Mouse (Mus musculus) limb, embryonic 14.5 days (tissue): ENCODE measurements around the gene Fndc4. TPM values are rescaled to one million over a fixed set of nuclear protein-coding genes. Genes with fewer than 3 reads are reported as not detected.

Experiments
- ATAC-seq: fragments of 200-750 bp; cut with Nextera tagmentation; 2 replicates; pipeline ENCODE4 v1.8.0; 2017; ENCODE audit warnings: low read depth, moderate number of reproducible peaks, moderate TSS enrichment; ENCODE audit not compliant: low FRiP score
- DNase-seq: peaks from one replicate; pipeline ENCODE4 v3.0.0-alpha.2; 2015; ENCODE audit warnings: low spot score
- H3K27ac ChIP-seq: fragments of 300-500 bp; sonication (generic); replicated peaks from 2 replicates; pipeline ENCODE4 v1.5.1; 2014; ENCODE audit warnings: low read depth, mild to moderate bottlenecking, low read length, moderate library complexity, mixed read lengths
- H3K27me3 ChIP-seq: fragments of 300-500 bp; sonication (generic); 2 replicates; pipeline ENCODE4 v1.6.1; 2014; ENCODE audit warnings: low read length, mixed read lengths; ENCODE audit not compliant: control insufficient read depth, insufficient read depth
- H3K36me3 ChIP-seq: fragments of 300-500 bp; sonication (generic); 2 replicates; pipeline ENCODE4 v1.6.1; 2014; ENCODE audit warnings: mild to moderate bottlenecking, low read length, moderate library complexity, mixed read lengths; ENCODE audit not compliant: control insufficient read depth, insufficient read depth
- H3K4me1 ChIP-seq: fragments of 300-500 bp; sonication (generic); 2 replicates; pipeline ENCODE4 v1.6.1; 2014; ENCODE audit warnings: antibody characterized with exemption, low read length, mixed read lengths; ENCODE audit not compliant: control insufficient read depth, insufficient read depth
- H3K4me2 ChIP-seq: fragments of 300-500 bp; sonication (generic); replicated peaks from 2 replicates; pipeline ENCODE4 v1.6.1; 2014; ENCODE audit warnings: low read depth, mild to moderate bottlenecking, low read length, moderate library complexity; ENCODE audit not compliant: severe bottlenecking
- H3K4me3 ChIP-seq: fragments of 300-500 bp; sonication (generic); replicated peaks from 2 replicates; pipeline ENCODE4 v1.5.1; 2014; ENCODE audit warnings: low read length
- H3K9ac ChIP-seq: fragments of 300-500 bp; sonication (generic); 2 replicates; pipeline ENCODE4 v1.6.1; 2014; ENCODE audit warnings: mild to moderate bottlenecking, low read depth, low read length, moderate library complexity; ENCODE audit not compliant: severe bottlenecking
- H3K9me3 ChIP-seq: fragments of 300-500 bp; sonication (generic); 2 replicates; pipeline ENCODE4 v1.6.1; 2016; ENCODE audit warnings: low read length; ENCODE audit not compliant: control insufficient read depth
- POLR2A ChIP-seq: fragments of 200-500 bp; IDR thresholded peaks from 2 replicates; pipeline ENCODE4 v1.8.0; 2012; ENCODE audit warnings: inconsistent platforms, mild to moderate bottlenecking, moderate library complexity, borderline replicate concordance; ENCODE audit not compliant: insufficient read depth, insufficient read length; ENCODE audit errors: extremely low read depth
- WGBS: fragments of 180-500 bp; shearing (Covaris S2); extraction: QIAGEN DNeasy Blood & Tissue Kit; methylation state at CpG from one replicate; pipeline ENCODE4 v1.1.7; 2014; 5-methylcytosine and 5-hydroxymethylcytosine counted together
- polyA plus RNA-seq, 2 experiments: library from polyadenylated mRNA; depleted of rRNA in 1 of 2; stranded (reverse) in 1 of 2; unstranded in 1 of 2; fragments of >200 nt; fragmentation: Nextera tagmentation in 1 of 2; extraction: Ambion mirVana in 1 of 2; gene quantifications; 2 replicates each; pipeline versions ENCODE4 v1.2.1 to v1.2.3; 2012 to 2014

Gene Fndc4
- polyA plus RNA-seq, 2 experiments: 93.9 to 174 TPM

DNA sequence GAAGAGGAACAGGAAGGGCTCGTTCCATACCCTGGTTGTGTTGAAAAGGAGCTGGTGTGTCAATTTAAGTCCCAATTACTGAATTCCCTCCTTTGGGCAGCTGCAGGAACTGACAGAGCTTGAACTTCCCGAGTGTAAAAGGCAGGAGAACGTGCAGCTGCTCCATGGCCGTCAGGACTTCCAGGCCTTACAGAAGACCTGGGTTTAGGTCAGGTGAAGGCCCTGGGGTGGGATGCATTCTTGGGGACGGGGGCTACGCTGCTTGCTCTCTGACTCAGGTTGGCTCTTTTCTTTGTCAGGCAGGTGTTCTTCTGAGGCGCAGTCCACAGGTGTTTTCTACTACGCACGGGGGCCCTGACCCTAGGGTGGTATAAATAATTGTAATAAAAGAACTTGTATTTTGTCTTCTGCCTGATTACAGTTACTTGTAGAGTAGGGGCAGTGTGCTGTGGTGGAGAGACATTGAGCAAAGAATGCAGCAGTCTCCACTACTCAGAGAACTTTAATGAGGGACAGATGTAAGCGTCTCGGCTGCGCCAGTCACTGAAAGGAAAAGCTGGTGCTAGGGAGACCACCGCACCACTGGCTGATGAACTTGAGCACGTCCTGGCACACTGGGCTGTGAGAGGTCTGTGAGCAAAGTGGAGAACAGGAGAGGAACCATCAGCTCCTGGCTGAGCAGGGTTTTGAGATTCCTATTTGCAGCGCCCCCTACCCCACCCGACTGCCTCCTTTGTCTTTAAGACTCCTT, 42.9 kb downstream of the Fndc4 start:
- Histone ChIP-seq H3K36me3 (peaks cover 81% of the 10 kb centered on the region), H3K9me3 (no peaks in the 10 kb centered on the region), H3K9ac (no peak overlapping the region), H3K27me3 (no peaks in the 10 kb centered on the region), H3K27ac (peak overlapping the region; percentile 61), H3K4me3 (no peak overlapping the region), H3K4me2 (peak overlapping the region; percentile 7; the same call in 1 of the 2 replicates), H3K4me1 (peaks cover 23% of the 10 kb centered on the region)
- DNase-seq (no peak), ATAC-seq (peak; percentile 20; the same call in 1 of the 2 replicates)
- WGBS: 43% methylated on average over 16 of the region's 16 CpGs
- no peak for TF ChIP-seq POLR2A

DNA sequence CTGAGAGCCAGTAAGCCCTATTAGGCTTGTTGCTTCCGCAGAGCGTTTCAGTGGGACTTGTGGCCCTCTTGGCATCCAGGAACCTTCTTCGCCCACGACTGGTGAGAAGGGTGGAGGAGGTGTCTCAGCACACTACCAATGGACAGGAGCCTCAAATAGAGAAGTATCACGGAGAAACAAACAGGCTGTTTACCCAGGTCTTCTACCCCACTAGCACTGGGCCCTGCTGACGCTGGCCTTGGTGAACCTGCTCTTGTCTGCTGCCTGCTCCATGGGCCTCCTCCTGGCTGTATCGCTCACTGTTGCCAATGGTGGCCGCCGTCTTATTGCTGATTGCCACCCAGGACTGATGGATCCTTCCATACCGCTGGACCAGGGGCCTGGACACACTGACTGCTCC, 43.7 kb downstream of the Fndc4 start:
- no peak for ATAC-seq
- no peak overlapping the region for H3K27ac ChIP-seq
- H3K36me3 ChIP-seq: peaks cover 81% of the 10 kb centered on the region
- H3K9ac ChIP-seq: peak overlapping the region; percentile 45
- peaks cover 23% of the 10 kb centered on the region for H3K4me1 ChIP-seq
- no peak for DNase-seq
- no peaks in the 10 kb centered on the region for H3K9me3 ChIP-seq
- H3K4me3 ChIP-seq: peak overlapping the region; percentile 33
- TF ChIP-seq POLR2A: no peak
- H3K27me3 ChIP-seq: no peaks in the 10 kb centered on the region
- WGBS: 56% methylated on average over 9 of the region's 10 CpGs
- peak overlapping the region; percentile 48 for H3K4me2 ChIP-seq

DNA sequence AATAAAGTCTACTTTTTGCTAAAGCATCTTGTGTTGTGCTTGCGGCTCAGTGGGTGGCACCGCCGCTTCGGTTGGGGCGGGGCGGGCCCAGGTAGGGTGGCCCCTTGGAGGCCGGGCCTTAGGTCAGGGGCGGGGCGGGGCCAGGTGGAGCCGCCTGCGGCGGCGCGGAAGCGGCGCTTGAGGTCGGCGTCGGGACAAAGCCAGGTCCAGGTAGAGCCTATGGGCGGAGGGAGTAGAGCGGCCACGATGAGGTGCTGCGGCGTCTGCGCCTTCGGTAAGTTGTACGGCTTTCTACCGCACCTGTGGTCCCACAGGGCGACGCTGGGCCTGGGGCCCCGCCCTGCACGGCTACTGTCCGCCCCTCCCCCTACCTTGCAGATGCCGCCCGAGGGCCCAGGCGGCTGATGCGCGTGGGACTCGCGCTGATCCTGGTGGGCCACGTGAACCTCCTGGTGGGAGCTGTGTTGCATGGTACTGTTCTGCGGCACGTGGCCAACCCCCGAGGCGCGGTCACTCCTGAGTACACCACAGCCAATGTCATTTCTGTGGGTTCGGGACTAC, 44.3 kb downstream of the Fndc4 start, which contains the start of gene Krtcap3:
Krtcap3 (plus strand) TSS at position 151 of the 561 bp plus-strand sequence.
- Histone ChIP-seq H3K36me3 (peaks cover 83% of the 10 kb centered on the region), H3K27ac (peak within 1 kb of the TSS; percentile 61), H3K4me1 (peaks cover 23% of the 10 kb centered on the region), H3K4me3 (peak within 1 kb of the TSS; percentile 33), H3K9ac (peak within 1 kb of the TSS; percentile 45), H3K9me3 (no peaks in the 10 kb centered on the region), H3K27me3 (no peaks in the 10 kb centered on the region), H3K4me2 (peak within 1 kb of the TSS; percentile 48)
- WGBS: 6% methylated on average over 41 of the region's 47 CpGs
- no peak for TF ChIP-seq POLR2A
- ATAC-seq: peak; percentile 41; the same call in 1 of the 2 replicates
- DNase-seq: no peak

DNA sequence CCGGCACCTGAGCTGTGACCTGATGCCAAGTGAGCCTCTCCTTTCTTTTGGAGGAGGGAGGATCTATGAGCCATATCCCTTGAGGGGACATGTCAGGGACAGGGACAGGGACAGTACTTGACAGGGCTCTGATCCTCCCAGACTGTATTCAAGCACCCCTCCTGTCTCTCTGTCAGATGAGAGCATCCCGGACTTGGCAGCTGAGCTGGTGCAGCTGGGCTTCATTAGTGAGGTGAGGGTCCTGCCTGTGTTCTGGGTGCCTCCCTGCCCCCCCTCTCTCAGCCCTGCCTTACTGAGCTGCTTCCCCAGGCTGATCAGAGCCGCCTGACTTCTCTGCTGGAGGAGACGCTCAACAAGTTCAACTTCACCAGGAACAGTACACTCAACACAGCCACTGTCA, 45.2 kb downstream of the Fndc4 start:
- no peak for TF ChIP-seq POLR2A
- Histone ChIP-seq H3K4me1 (peaks cover 23% of the 10 kb centered on the region), H3K27me3 (no peaks in the 10 kb centered on the region), H3K9ac (no peak overlapping the region), H3K27ac (no peak overlapping the region; the same call in 1 of the 2 replicates), H3K4me3 (no peak overlapping the region), H3K4me2 (peak overlapping the region; percentile 48; the same call in 1 of the 2 replicates), H3K9me3 (no peaks in the 10 kb centered on the region), H3K36me3 (peaks cover 87% of the 10 kb centered on the region)
- peak; percentile 41; the same call in 1 of the 2 replicates for ATAC-seq
- DNase-seq: no peak
- 30% methylated on average over 4 of the region's 4 CpGs for WGBS

Other genes with a start within 250 kb of the Fndc4 start
- 134 and 151 TPM in 2 replicates for gene Atraid, start 247.8 kb downstream of the Fndc4 start, polyA plus RNA-seq (2012; rRNA removed)
- 190 and 200 TPM in 2 replicates for gene Atraid, start 247.8 kb downstream of the Fndc4 start, polyA plus RNA-seq (2014; fragmentation: Nextera tagmentation; extraction: Ambion mirVana)
- gene Slc5a6, start 247.2 kb downstream of the Fndc4 start, polyA plus RNA-seq (2012; rRNA removed): 25.3 and 33.9 TPM in 2 replicates
- 11.0 and 11.4 TPM in 2 replicates for gene Slc5a6, start 247.2 kb downstream of the Fndc4 start, polyA plus RNA-seq (2014; fragmentation: Nextera tagmentation; extraction: Ambion mirVana)
- gene Cad, start 241.3 kb downstream of the Fndc4 start, polyA plus RNA-seq (2012; rRNA removed): 49.1 and 62.5 TPM in 2 replicates
- 28.3 and 29.4 TPM in 2 replicates for gene Cad, start 241.3 kb downstream of the Fndc4 start, polyA plus RNA-seq (2014; fragmentation: Nextera tagmentation; extraction: Ambion mirVana)
- not detected in 2 replicates for gene Dnajc5g, start 189.8 kb downstream of the Fndc4 start, polyA plus RNA-seq (2012; rRNA removed)
- gene Dnajc5g, start 189.8 kb downstream of the Fndc4 start, polyA plus RNA-seq (2014; fragmentation: Nextera tagmentation; extraction: Ambion mirVana): not detected in 2 replicates
- gene Slc30a3, start 187.8 kb downstream of the Fndc4 start, polyA plus RNA-seq (2012; rRNA removed): 0.82 and 0.86 TPM in 2 replicates
- gene Slc30a3, start 187.8 kb downstream of the Fndc4 start, polyA plus RNA-seq (2014; fragmentation: Nextera tagmentation; extraction: Ambion mirVana): 0.53 and 0.91 TPM in 2 replicates
- gene Trim54, start 179.4 kb downstream of the Fndc4 start, polyA plus RNA-seq (2012; rRNA removed): 8.1 and 8.7 TPM in 2 replicates
- 4.9 and 6.2 TPM in 2 replicates for gene Trim54, start 179.4 kb downstream of the Fndc4 start, polyA plus RNA-seq (2014; fragmentation: Nextera tagmentation; extraction: Ambion mirVana)
- 0.16 TPM in 1 of 2 replicates, not detected in the other for gene Ucn, start 157.3 kb downstream of the Fndc4 start, polyA plus RNA-seq (2012; rRNA removed)
- gene Ucn, start 157.3 kb downstream of the Fndc4 start, polyA plus RNA-seq (2014; fragmentation: Nextera tagmentation; extraction: Ambion mirVana): 0.46 TPM in 1 of 2 replicates, not detected in the other
- 78.5 and 103 TPM in 2 replicates for gene Mpv17, start 141.8 kb downstream of the Fndc4 start, polyA plus RNA-seq (2012; rRNA removed)
- gene Mpv17, start 141.8 kb downstream of the Fndc4 start, polyA plus RNA-seq (2014; fragmentation: Nextera tagmentation; extraction: Ambion mirVana): 49.4 and 61.8 TPM in 2 replicates
- 3.9 and 4.3 TPM in 2 replicates for gene Gm29609, start 116.2 kb downstream of the Fndc4 start, polyA plus RNA-seq (2012; rRNA removed)
- gene Gm29609, start 116.2 kb downstream of the Fndc4 start, polyA plus RNA-seq (2014; fragmentation: Nextera tagmentation; extraction: Ambion mirVana): 0.70 and 0.96 TPM in 2 replicates
- gene Gtf3c2, start 115.9 kb downstream of the Fndc4 start, polyA plus RNA-seq (2012; rRNA removed): 130 and 143 TPM in 2 replicates
- gene Gtf3c2, start 115.9 kb downstream of the Fndc4 start, polyA plus RNA-seq (2014; fragmentation: Nextera tagmentation; extraction: Ambion mirVana): 47.1 and 66.2 TPM in 2 replicates
- gene Snx17, start 102.9 kb downstream of the Fndc4 start, polyA plus RNA-seq (2012; rRNA removed): 108 and 120 TPM in 2 replicates
- gene Snx17, start 102.9 kb downstream of the Fndc4 start, polyA plus RNA-seq (2014; fragmentation: Nextera tagmentation; extraction: Ambion mirVana): 139 and 144 TPM in 2 replicates
- 46.9 and 49.3 TPM in 2 replicates for gene Eif2b4, start 102.7 kb downstream of the Fndc4 start, polyA plus RNA-seq (2012; rRNA removed)
- gene Eif2b4, start 102.7 kb downstream of the Fndc4 start, polyA plus RNA-seq (2014; fragmentation: Nextera tagmentation; extraction: Ambion mirVana): 67.5 and 68.5 TPM in 2 replicates
- 58.8 and 77.1 TPM in 2 replicates for gene Zfp513, start 93.8 kb downstream of the Fndc4 start, polyA plus RNA-seq (2012; rRNA removed)
- 6.8 and 8.0 TPM in 2 replicates for gene Zfp513, start 93.8 kb downstream of the Fndc4 start, polyA plus RNA-seq (2014; fragmentation: Nextera tagmentation; extraction: Ambion mirVana)
- 91.2 and 118 TPM in 2 replicates for gene Ppm1g, start 75.4 kb downstream of the Fndc4 start, polyA plus RNA-seq (2012; rRNA removed)
- 98.8 and 111 TPM in 2 replicates for gene Ppm1g, start 75.4 kb downstream of the Fndc4 start, polyA plus RNA-seq (2014; fragmentation: Nextera tagmentation; extraction: Ambion mirVana)
- gene Nrbp1, start 55.2 kb downstream of the Fndc4 start, polyA plus RNA-seq (2012; rRNA removed): 161 and 181 TPM in 2 replicates
- gene Nrbp1, start 55.2 kb downstream of the Fndc4 start, polyA plus RNA-seq (2014; fragmentation: Nextera tagmentation; extraction: Ambion mirVana): 157 and 166 TPM in 2 replicates
- gene Gm9970, start 54.8 kb downstream of the Fndc4 start, polyA plus RNA-seq (2012; rRNA removed): 0.15 TPM in 1 of 2 replicates, not detected in the other
- 0.40 TPM in 1 of 2 replicates, not detected in the other for gene Gm9970, start 54.8 kb downstream of the Fndc4 start, polyA plus RNA-seq (2014; fragmentation: Nextera tagmentation; extraction: Ambion mirVana)
- gene Krtcap3, start 44.4 kb downstream of the Fndc4 start, polyA plus RNA-seq (2012; rRNA removed): 25.2 and 31.4 TPM in 2 replicates
- 10.2 and 16.4 TPM in 2 replicates for gene Krtcap3, start 44.4 kb downstream of the Fndc4 start, polyA plus RNA-seq (2014; fragmentation: Nextera tagmentation; extraction: Ambion mirVana)
- 53.3 and 64.2 TPM in 2 replicates for gene Ift172, start 5.0 kb downstream of the Fndc4 start, polyA plus RNA-seq (2012; rRNA removed)
- gene Ift172, start 5.0 kb downstream of the Fndc4 start, polyA plus RNA-seq (2014; fragmentation: Nextera tagmentation; extraction: Ambion mirVana): 41.6 and 46.1 TPM in 2 replicates
- gene Gckr, start 1.4 kb upstream of the Fndc4 start, polyA plus RNA-seq (2012; rRNA removed): 0.47 and 1.2 TPM in 2 replicates
- 0.36 TPM in 1 of 2 replicates, not detected in the other for gene Gckr, start 1.4 kb upstream of the Fndc4 start, polyA plus RNA-seq (2014; fragmentation: Nextera tagmentation; extraction: Ambion mirVana)
- gene Zfp512, start 156.4 kb upstream of the Fndc4 start, polyA plus RNA-seq (2012; rRNA removed): 40.9 and 41.5 TPM in 2 replicates
- 38.1 and 47.1 TPM in 2 replicates for gene Zfp512, start 156.4 kb upstream of the Fndc4 start, polyA plus RNA-seq (2014; fragmentation: Nextera tagmentation; extraction: Ambion mirVana)
- 0.06 and 0.13 TPM in 2 replicates for gene 4930548H24Rik, start 189.7 kb upstream of the Fndc4 start, polyA plus RNA-seq (2012; rRNA removed)
- not detected in 2 replicates for gene 4930548H24Rik, start 189.7 kb upstream of the Fndc4 start, polyA plus RNA-seq (2014; fragmentation: Nextera tagmentation; extraction: Ambion mirVana)
- gene Gpn1, start 198.7 kb upstream of the Fndc4 start, polyA plus RNA-seq (2012; rRNA removed): 25.7 and 27.8 TPM in 2 replicates
- 47.1 and 53.4 TPM in 2 replicates for gene Gpn1, start 198.7 kb upstream of the Fndc4 start, polyA plus RNA-seq (2014; fragmentation: Nextera tagmentation; extraction: Ambion mirVana)
- 19.5 and 20.2 TPM in 2 replicates for gene Slc4a1ap, start 230.9 kb upstream of the Fndc4 start, polyA plus RNA-seq (2012; rRNA removed)
- gene Slc4a1ap, start 230.9 kb upstream of the Fndc4 start, polyA plus RNA-seq (2014; fragmentation: Nextera tagmentation; extraction: Ambion mirVana): 23.9 and 27.7 TPM in 2 replicates
- 18.0 and 20.9 TPM in 2 replicates for gene Supt7l, start 231.7 kb upstream of the Fndc4 start, polyA plus RNA-seq (2012; rRNA removed)
- 11.4 and 13.7 TPM in 2 replicates for gene Supt7l, start 231.7 kb upstream of the Fndc4 start, polyA plus RNA-seq (2014; fragmentation: Nextera tagmentation; extraction: Ambion mirVana)